Mouse (Mus musculus) lung, adult 2 months (tissue): Measurements from ENCODE around the gene Srxn1.

Experiments
- CTCF ChIP-seq: fragments of 200-500 bp; IDR thresholded peaks from 2 replicates; pipeline ENCODE4 v1.5.1; 2011; ENCODE audit warnings: mild to moderate bottlenecking, low read length, control low read depth; ENCODE audit not compliant: insufficient read depth
- POLR2A ChIP-seq: fragments of 200-500 bp; IDR thresholded peaks from 2 replicates; pipeline ENCODE4 v1.6.1; 2011; ENCODE audit warnings: low read depth, mild to moderate bottlenecking, control low read depth, low read length, borderline replicate concordance; ENCODE audit errors: extremely low read depth

DNA sequence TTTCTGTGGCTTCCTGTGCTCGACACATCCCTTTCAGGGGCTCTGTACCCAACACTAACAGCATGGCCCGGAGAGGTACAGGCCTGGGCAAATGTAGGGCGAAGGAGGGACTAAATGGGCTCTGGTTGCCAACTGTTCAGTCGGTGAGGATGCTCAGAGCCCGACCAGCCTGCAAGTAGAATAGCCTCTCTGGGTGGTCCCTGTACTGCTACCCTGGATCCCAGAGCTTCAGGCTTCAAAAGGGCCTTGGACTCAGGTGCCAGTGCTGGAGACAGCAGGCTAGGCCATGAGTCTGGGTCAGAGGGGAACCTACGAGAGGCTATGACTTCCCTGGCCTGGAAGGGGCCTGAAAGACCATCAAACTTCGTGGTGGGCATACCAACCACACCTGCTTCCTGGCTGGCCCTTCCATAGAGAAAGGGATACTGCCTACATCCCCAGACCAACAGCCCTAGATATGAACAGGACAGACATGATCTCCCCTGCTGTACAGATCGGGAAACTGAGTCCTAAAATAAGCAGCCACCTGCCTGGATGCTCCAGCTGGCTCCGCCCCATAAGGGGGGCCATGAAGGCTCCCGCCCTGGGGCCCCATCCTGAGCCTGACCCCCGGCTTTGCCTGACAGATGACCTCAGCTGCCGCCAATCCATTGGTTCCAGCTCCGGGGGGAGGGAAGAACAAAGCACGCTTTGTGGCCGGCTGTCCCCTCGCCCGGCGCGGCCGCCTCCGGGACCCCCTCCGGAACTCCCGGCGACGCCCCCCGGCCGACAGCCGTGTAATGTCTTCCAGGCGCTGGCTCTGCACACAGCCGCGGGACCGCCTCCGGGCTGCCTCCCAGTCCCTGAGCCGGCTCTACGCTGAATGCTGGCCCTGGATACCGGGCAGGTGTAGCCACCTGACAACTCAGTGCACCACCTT is 9.0 kb downstream of the Srxn1 start:
- TF ChIP-seq CTCF = no peak
- TF ChIP-seq POLR2A = no peak
